Mouse (Mus musculus) urinary bladder, postnatal 25 days (tissue): ENCODE measurements around the gene Padi1.
A peak's percentile ranks its signal among the peaks of the same experiment; 100 is the strongest.

Source experiments
- DNase-seq: peaks from one replicate; pipeline ENCODE4 v3.0.0; 2022; ENCODE audit warnings: low spot score

Padi1 gene

GRCm38 (mm10) chr4:140782821-140783220 lies 62.8 kb downstream of the Padi1 start:
- no peak for DNase-seq

GRCm38 (mm10) chr4:140780507-140780906 lies 65.1 kb downstream of the Padi1 start:
- DNase-seq, result no peak

- peak; percentile 16 for DNase-seq
Observed at GRCm38 (mm10) chr4:140779803-140780397, 65.7 kb downstream of the Padi1 start.

- DNase-seq, result no peak
Observed at GRCm38 (mm10) chr4:140776623-140777022, 69.0 kb downstream of the Padi1 start.

DNA sequence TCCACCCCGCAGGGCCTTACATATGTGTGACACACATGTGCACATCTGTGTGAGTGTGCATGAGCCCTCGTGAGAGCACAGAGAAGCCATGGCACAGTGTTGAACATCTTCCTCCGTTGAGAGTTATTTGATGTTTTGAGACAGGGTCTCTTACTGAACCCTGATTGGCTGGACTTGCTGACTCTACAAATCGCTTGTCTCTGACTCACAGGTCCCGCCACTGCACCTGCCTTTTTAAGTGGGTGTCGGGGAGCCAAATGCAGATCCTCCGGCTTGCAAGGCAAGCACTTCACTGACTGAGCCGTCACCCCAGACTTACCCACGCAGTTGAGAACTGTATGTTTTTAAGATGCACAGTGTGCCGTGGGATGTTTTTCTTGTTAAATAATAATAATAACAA lies 69.7 kb downstream of the Padi1 start:
- no peak for DNase-seq

DNA sequence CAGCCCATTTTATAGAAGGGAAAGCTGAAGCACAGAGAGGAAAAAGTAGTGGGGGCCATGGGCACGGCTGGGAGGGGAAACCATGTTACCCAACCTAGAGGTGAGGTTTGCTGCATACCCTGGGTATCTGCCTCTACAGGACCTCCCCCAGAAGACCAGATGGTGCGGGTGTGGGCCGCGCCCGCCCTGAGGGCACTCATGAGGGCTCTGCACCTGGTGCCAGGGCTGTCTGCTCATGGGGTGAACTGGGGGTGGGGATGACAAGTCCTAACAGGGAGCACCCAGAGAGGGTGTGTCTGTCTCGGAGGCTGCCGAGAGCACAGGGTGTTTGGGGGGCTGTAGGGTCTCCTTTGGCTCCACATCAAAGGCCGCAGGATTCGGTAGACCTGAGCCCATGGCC lies 70.7 kb downstream of the Padi1 start:
- DNase-seq, result no peak

- DNase-seq, result no peak
Observed at GRCm38 (mm10) chr4:140774025-140774800, 71.4 kb downstream of the Padi1 start, which contains the start of gene Padi4. Gene Padi4, minus strand, starts transcription at chr4:140774236.

- DNase-seq, result no peak
Observed at GRCm38 (mm10) chr4:140771091-140771490, 74.5 kb downstream of the Padi1 start.

GRCm38 (mm10) chr4:140770433-140770832 lies 75.1 kb downstream of the Padi1 start:
- peak; percentile 40 for DNase-seq

DNA sequence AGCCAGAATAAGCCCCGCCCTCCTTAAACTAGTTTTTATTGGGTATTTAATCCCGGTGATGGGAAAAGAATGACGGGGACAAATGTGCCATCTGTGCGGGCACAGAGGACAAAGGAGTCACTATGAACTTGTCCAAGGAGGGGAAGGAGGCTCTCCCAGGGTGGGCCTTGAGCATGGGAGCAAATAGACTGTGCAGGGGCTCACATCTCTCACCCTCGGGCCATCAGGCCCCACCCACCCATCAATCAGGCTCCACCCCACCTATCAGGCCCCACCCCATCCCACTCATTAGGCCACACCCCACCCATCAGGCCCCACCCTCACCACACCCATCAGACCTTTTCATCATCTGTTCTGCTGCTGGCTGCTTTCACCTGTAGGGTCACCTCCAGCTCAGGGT lies 76.6 kb downstream of the Padi1 start:
- no peak for DNase-seq

DNA sequence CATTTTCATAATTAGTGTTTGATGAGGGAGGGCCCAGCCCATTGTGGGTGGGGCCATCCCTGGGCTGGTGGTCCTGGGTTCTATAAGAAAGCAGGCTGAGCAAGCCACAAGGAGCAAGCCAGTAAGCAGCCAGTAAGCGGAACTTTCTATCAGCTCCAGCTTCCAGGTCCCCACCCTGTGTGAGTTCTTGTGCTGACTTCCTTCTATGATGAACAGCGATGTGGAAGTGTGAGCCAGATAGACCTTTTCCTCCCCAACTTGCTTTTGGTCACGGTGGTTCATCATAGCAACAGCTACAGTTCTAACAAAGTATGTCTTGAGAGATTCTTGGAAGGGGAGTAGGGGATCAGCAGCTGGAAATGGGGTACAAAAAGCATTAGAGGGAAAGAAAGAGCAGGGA lies 79.6 kb downstream of the Padi1 start:
- DNase-seq, result no peak

GRCm38 (mm10) chr4:140763158-140763557 lies 82.4 kb downstream of the Padi1 start:
- peak; percentile 69 for DNase-seq
